Mouse (Mus musculus) WW6 (cell line): ENCODE data around the gene Eno2.
"Not testable (repeated sequence)": the region's sequence is repeated elsewhere in the genome, so short reads cannot be mapped to it uniquely, and the experiment has no call there.

Experiments
- DNase-seq: peaks from one replicate; pipeline ENCODE4 v3.0.0-alpha.2; 2013; ENCODE audit warnings: low read depth, low spot score

Eno2 gene

DNA sequence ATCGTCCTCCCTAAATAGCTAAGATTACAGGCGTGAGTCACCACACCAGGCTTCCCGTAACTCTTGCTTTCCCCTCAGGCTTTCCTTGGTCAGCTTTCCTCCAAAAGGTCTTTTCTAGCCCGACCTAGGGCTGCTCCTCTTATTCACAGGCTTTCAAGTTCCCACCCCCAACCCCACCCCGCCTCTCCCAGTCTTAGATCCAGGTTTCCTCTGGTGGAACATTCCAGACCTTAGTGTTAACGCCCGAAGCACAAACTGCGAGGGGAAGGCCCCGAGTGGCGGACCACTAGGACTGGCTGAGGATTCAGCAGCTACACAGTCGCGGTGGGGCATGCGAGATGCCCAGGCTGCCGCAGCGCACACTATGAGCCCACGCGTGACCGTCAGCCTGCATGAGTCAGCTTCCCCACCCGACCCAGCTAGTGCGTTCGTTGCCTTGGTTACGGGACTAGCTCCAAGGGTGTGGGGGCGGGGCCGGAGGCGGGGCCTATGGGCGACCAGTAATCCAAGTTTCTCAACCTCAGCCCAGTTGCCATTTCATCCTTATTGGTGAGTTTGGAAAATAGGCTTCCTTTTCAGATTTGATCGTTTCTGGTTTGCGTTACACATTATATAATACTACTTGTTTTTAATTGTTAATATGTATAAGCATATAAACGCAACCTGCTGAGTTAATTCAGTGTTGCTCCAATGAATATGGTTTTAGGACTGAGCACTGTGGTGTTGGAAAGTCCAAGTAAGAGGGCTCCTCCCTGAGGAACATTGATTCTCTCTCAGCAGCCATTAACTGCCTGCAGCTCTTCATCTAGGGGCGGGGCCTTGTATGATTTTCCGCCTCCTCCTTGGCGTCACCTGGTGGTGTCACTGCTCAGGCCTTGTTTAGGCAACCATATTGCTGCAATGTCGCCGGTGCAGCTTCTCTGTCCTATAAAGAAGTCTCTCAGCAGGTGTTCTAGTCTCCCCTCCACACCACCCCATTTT, 36.2 kb upstream of the Eno2 start:
- DNase-seq, result peak; percentile 98

DNA sequence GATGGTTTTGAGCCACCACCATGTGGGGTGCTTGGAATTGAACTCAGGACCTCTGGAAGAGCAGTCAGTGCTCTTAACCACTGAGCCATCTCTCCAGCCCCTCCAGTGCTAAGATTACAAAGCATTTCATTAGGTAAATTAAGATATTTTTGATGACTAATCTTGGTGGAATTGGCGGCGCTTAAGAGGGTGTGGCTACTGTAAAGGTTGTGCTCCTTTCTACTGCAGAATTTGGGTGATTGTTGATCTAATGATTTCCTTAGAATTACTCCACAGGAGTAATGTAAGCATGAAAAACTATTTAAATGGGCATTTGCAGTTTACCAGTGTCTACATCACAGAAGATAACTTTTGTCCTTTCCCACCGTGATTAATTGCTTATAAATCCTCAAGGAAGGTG, 34.9 kb upstream of the Eno2 start:
- no peak for DNase-seq

DNA sequence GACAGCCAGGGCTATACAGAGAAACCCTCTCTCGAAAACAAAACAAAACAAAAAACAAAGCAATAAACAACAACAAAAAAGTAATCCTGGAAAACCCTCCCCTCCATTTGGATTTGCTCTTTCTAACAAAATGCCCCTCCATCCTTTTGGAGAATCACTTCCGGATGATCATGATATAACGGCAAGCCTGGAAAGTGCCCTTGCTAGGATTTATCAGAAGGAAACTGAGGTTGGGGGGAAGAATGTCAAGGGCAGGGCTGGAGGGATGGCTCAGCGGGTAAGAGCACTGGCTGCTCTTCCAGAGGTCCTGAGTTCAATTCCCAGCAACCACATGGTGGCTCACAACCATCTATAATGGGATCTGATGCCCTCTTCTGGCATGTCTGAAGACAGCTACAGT, 34.2 kb upstream of the Eno2 start:
- DNase-seq, result not testable (repeated sequence)

DNA sequence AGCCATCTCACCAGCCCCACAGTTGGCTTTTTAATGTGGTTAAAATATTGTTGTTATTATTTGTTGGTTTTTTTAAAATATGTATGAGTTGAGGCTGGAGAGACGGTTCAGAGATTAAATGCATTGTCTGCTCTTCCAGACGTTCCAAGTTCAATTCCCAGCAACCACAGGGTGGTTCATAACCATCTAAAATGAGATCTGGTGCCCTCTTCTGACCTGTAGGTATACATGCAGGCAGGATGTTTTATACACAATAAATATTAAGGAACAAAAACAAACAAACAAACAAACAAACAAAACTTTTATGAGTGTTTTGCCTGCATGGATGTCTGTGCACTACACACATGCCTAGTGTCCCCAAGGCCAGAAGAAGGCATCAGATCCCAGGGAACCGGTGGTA, 33.6 kb upstream of the Eno2 start:
- no peak for DNase-seq

DNA sequence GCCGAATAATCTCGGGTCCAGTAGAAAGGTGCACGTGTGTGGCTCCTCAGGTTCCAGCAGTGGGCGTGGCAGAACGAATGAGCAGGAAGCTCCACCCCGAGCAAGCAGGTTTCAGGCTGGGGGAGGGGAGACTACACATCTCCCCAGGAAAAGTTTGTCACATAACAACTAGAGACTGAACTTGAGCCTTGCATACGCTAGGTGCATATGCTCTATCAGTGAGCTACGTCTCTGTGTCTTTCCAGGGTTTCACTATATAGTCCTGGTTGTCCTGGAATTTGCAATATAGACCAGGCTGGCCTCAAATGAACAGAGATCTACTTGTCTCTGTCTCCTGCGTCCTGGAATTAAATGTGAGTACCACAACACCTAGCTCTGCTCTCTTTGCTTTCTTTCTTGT, 32.9 kb upstream of the Eno2 start:
- DNase-seq, result not testable (repeated sequence)

DNA sequence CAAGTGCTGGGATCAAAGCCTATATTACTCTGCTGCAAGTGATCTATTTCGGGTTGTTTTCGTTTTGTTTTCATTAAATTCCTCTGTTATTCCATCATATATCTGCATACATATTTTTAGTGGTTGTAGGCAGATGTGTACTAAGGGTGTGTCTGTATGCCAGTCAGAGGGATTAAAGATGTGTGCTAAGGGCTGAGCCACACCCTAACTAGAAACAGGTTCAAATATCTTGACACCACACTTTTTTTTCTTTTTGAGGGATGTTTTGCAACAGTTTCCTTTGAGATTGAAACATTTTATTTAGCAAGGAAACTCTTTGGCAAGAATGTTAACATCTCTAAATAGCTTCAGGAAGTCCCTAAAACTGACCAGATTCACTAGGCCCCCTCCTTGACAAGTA, 26.7 kb upstream of the Eno2 start:
- no peak for DNase-seq

DNA sequence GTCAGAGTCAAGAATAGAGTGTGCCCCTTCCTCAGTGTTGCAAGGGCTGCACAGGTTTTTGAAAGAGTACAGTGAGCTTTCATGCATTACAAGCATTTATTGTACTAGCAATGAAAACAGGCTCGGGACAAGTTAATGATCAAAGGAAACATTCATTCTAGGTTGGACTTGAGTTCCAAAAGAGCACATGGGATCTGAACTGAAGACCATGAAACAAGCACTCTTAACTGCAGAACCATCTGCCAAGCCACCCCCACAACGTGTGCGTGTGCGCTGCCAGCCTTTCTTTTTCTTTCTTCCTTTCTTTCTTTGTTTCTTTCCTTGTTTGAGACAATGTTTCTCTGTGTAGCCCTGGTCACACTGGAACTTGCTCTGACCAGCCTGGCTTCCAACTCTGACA, 26.3 kb upstream of the Eno2 start:
- no peak for DNase-seq

DNA sequence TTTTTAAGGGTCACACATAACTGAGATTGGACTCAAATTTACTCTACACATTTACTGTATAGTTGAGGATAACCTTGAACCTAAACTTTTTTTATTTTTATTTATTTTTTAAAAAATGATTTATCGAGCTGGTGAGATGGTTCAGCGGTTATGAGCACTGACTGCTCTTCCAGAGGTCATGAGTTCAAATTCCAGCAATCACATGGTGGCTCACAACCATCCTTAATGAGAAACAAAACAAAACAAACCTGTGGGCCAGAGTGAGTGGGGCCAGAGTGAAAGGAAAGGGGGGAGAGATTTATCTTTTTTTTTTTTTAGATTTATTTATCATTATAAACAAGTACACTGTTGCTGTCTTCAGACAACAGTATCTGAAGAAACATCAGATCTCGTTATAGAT, 22.4 kb upstream of the Eno2 start:
- DNase-seq, result no peak

DNA sequence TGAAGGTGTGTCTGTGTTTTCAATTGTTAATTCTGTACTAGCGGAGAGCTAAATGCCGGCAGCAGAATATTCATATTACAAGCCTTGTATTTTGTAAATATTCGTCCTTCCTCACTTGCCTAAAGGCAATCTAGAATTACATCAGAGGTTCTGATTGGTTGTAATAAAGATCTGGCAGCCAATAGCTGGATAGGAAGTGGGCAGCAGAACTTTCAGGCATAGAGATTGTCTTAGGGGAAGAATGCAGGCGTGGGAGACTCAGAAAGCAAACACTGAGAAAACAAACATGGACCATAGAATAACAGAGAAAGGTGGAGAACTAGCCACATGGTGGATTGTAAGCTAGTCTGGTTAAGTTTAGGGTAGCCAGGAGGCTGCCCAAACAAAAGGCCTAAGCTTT, 20.6 kb upstream of the Eno2 start:
- DNase-seq, result no peak

DNA sequence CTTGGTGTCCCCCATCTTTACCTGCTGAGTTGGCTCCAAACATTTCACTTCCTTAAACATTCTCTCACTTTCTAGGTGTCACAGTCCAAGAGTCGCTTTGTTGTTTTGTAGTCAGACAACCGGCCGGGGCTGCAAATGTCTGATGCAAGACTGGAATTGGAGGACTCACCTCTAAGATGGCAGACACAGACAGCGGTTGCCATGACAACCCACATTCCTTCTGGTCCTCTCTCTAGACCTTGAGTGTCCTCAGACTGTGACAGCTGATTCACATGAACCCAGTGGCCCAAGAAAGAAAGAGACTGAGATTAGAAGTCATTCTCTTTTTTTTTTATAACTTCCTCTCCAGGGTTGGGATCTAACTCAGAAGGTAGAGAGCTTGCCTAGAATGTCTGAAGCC, 20.0 kb upstream of the Eno2 start:
- DNase-seq, result no peak

DNA sequence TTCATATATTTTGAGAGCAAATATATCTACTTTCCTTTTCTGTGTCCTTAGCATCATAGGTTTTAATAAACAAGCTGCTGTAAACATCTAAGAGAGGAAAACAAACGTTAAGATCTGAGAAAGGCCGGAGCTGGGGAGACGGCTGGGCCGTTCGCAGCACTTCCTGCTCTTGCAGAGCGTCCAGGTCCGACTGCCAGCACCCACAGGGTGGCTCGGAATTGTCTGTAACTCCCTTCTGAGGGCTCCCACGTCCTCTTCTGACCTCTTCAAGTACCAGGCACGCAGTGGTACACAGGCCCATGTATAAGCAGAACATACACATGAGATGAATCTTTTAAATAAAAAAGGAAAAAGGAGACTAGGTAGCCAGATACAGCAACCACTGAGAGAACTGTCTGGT, 18.2 kb upstream of the Eno2 start:
- no peak for DNase-seq

DNA sequence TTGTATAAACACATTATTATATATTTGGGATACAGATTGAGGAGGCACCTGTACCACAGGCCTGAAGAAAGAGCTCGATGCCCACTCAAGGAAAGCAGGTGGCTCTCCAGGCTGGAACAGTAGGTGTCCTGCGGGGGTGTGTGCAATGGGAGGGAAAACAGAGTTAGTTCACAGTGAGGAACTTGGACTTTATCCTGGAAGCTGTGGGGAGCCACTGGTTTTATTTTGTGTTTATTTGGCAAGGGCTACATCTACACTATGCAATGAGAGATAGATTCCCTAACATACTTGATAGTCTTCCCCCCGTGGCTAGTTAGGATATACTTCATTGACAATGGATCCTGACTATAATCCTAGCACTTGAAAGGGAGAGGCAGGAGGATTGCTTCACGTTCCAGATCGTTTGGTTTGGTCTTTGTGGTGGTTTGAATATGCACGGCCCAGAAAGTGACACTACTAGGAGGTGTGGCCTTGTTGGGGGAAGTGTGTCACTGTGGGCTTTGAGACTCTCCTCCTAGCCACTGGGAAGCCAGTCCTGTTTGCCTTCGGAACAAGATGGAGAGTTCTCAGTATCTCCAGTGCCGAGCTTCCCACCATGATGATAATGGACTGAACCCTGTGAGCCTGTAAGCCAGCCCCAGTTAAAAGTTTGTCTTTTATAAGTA, 17.4 kb upstream of the Eno2 start:
- no peak for DNase-seq

DNA sequence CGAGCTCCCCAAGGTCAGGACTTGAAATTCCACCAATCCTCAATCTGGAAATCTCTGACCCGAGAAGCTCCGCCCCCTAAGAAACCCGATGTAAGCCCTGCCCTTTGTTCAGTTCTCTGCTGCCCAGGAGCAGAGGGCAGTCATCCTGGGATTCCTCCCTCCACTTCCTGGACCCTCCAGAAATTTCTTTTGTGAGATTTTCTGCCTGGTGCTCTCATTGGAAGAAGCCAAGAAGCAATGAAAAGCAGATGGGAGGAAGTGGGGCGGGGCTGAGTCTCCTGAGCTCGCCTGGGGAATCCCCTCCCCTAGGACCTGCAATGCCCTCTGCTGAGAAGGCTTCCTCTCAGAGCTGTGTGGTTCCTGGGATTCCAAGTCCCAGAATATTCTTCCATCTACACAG, 13.0 kb upstream of the Eno2 start:
- peak; percentile 75 for DNase-seq

DNA sequence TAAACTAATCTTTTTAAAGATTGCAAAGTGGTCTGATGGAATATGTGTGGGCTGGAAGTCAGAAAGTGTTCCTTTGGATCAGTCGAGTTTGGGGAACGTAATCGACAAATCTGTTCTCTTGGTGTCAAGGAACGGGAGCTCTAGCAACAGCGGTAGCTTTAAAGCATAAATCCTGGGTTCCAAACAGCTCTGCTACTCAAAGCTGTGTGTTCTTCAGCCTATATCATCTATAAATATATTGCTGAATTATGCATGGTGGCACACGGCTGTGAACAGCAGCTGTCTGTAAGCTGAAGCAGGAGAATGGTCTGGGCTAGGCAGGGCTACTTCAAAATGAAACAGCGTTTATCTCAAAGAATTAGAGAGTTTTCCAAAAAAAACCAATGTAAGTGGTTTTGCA, 11.4 kb upstream of the Eno2 start:
- no peak for DNase-seq

DNA sequence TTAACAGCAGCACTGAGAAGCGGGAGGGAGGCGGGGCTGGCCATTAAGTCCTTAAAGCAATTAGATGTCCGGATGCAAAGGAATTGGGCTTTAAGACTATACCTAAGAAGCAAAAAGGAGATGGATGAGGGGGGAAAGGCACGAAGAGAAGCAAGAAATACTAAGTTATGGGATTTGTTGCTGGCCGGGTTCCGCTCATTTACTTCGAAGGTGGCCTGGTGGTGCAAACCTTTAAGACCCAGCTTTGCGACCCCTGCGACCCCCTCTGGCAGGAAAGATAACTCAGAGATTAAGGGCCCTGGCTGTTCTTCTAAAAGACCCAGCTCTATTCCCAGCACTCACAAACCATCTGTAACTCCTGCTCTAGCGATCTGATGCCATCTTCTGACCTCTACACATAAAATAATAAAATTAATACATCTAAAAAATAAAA, 10.5 kb upstream of the Eno2 start:
- no peak for DNase-seq

DNA sequence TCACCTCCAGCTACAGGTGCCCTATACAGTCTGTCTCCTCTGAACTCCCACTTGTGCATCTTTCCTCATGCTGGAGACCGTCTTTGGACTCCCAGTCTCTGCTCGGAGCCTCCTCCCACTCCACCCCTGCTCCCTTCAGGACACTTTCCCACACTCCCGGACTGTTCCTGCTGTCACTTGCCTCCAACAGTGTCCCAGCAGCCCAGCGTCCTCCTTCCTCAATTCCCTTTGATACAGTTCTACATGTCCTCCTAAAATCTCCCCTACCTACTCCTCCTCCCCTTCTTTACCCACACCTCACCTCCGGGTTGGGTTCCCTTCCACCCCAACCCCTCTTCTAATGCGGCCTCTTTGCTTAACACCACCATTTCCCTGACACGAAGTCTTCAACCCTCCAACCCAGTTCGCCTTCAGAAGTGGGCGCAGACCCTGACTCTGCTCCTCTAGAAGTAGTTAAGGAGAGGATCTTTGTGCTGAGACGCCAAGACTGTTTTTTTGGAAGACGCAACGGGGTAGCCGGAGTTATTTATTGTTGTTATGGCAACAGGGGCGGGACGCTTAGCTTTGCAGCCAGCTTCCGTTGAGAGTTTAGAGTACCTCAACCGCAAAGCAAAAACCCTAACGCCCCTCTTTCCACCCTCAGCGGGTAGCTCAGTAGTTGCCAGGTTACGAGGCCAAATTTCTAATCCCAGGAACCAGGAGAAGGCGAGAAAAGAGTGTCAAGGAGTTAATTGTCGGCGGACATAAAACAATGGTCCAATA, 9.9 kb upstream of the Eno2 start, which contains the start of gene Lrrc23:
Gene Lrrc23 (minus strand): TSS at position 506 of the 762 bp plus-strand sequence.
- peak; percentile 61 for DNase-seq

DNA sequence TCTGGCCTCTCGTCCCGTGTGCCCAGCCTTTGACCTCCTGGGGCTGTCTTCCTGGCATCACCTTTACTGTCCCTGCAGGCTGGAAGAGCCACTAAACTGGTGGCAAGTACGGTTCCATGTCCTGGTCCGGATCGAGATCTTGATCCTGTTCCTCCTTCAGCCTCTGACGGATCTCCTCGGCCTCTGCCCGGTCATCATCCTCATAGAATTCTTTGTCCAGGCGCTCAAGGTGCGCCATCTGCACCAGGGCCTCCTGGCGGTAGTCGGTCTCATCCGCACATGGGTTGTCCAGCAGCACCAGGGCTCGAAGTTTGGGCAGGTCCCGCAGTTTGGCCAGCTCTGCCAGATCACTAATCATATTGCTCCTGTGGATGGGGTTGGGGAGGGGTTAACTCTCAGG, 1.0 kb upstream of the Eno2 start:
- DNase-seq, result no peak

DNA sequence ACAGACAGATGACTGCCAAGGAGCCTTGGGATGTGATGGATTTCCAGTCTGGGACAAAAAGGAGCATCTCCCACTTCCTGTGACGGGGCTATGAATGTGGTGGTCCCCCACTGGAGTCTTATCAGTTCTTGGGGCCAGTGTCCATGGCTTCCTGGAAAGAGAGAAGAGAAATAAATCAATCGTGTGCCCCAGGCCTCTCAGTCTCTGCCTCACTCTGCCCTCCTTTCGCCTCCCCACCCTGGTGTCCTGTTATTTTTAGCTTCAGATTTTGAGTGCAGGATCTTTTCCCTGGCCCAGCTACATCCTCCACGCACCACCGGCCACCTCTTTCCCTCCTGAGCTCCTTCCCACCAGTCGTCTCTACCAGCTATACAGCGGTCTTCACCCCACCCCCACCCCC, 540 bp upstream of the Eno2 start:
- no peak for DNase-seq

DNA sequence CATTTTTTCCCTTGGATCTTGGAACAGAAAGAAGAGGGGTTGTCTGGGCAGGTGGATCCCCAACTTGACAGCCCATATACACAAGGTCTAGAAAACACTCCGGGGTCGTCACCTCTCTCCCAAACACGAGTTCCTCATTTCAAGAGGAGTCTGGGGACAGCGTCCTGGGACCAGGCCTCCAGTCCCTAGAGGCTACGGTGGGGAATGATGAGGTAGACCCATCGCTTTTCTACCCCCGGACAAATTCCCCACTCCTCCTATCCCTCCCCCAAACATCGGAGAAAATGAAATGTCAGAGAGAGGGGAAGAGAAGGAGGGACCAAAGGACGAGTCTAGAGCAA, 799 bp downstream of the Eno2 start:
- DNase-seq, result no peak

DNA sequence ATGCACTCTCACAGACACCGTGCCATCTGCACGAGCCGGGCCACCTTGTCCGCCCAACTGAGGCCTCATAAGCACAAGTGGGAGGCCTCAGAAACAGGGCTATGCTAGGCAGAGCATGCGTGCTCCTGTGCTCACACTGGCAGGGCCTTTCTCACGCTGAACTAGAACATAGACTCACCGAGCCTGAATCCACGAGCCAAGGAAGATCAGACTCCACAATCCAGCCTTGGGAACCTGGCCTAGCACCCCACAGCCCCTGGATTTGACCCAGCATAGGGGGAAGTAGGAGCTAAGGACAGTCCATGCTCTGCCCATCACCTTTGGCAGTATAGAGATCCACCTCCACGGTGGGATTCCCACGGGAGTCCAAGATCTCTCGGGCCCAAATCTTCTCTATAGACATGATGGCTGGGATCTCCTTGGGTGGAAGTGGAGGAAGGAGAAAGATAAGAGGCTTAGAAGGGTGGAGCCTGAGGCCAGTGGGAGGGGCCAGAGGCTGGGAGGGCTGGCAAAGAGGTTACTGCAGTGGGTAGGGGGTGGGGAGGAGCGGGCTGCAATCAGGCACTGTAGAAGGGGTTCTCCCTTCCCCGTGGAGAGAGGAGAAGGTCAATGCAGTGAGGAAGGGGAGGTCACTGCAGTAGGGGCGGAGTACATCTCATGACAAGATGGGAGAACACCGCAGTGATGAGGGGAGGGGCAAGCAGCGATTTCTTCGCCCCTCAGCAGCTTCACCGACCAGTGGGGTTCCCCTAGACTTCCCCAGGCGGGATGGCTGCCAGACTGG, 1.4 kb downstream of the Eno2 start:
- no peak for DNase-seq

DNA sequence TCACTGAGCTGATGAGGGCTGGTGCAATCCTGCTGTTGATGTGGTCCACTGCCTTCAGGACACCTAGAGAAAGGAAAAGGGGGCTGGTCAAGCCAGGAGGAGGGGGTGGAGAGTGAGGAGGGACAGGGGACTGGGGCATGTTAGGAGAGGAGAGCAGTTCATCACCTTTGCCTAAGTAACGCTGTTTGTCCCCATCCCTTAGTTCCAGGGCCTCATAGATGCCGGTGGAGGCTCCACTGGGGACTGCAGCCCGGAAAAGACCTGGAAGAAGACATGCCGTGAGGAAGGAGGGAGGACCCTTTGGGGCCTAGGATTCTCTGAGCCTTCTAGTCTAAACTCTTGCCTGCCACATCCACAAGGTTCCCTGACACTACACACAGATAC, 1.9 kb downstream of the Eno2 start:
- no peak for DNase-seq

DNA sequence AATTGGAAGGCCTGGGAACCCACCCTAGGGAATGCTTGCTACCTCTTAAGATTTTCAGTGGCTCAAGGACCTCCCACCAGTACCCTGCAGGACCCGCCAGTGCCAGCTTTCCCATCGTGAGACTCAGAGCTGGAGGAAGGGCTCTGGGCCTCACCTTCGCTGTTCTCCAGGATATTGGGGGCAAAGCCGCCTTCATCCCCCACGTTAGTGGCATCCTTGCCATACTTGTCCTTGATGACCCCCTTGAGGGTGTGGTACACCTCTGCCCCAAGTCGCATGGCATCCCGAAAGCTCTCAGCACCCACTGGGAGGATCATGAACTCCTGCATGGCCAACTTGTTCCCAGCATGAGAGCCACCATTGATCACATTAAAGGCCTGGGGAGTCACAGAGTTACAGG, 3.5 kb downstream of the Eno2 start:
- DNase-seq, result no peak
